Mouse (Mus musculus) limb, embryonic 14.5 days (tissue): ENCODE data around the gene Ppm1a. TPM values are rescaled to one million over a fixed set of nuclear protein-coding genes. Genes with fewer than 3 reads are reported as not detected.

Source experiments
- ATAC-seq: fragments of 200-750 bp; cut with Nextera tagmentation; 2 replicates; pipeline ENCODE4 v1.8.0; 2017; ENCODE audit warnings: low read depth, moderate number of reproducible peaks, moderate TSS enrichment; ENCODE audit not compliant: low FRiP score
- DNase-seq: peaks from one replicate; pipeline ENCODE4 v3.0.0-alpha.2; 2015; ENCODE audit warnings: low spot score
- H3K27ac ChIP-seq: fragments of 300-500 bp; sonication (generic); replicated peaks from 2 replicates; pipeline ENCODE4 v1.5.1; 2014; ENCODE audit warnings: low read depth, mild to moderate bottlenecking, low read length, moderate library complexity, mixed read lengths
- H3K27me3 ChIP-seq: fragments of 300-500 bp; sonication (generic); 2 replicates; pipeline ENCODE4 v1.6.1; 2014; ENCODE audit warnings: low read length, mixed read lengths; ENCODE audit not compliant: control insufficient read depth, insufficient read depth
- H3K36me3 ChIP-seq: fragments of 300-500 bp; sonication (generic); 2 replicates; pipeline ENCODE4 v1.6.1; 2014; ENCODE audit warnings: mild to moderate bottlenecking, low read length, moderate library complexity, mixed read lengths; ENCODE audit not compliant: control insufficient read depth, insufficient read depth
- H3K4me1 ChIP-seq: fragments of 300-500 bp; sonication (generic); 2 replicates; pipeline ENCODE4 v1.6.1; 2014; ENCODE audit warnings: antibody characterized with exemption, low read length, mixed read lengths; ENCODE audit not compliant: control insufficient read depth, insufficient read depth
- H3K4me2 ChIP-seq: fragments of 300-500 bp; sonication (generic); replicated peaks from 2 replicates; pipeline ENCODE4 v1.6.1; 2014; ENCODE audit warnings: low read depth, mild to moderate bottlenecking, low read length, moderate library complexity; ENCODE audit not compliant: severe bottlenecking
- H3K4me3 ChIP-seq: fragments of 300-500 bp; sonication (generic); replicated peaks from 2 replicates; pipeline ENCODE4 v1.5.1; 2014; ENCODE audit warnings: low read length
- H3K9ac ChIP-seq: fragments of 300-500 bp; sonication (generic); 2 replicates; pipeline ENCODE4 v1.6.1; 2014; ENCODE audit warnings: mild to moderate bottlenecking, low read depth, low read length, moderate library complexity; ENCODE audit not compliant: severe bottlenecking
- H3K9me3 ChIP-seq: fragments of 300-500 bp; sonication (generic); 2 replicates; pipeline ENCODE4 v1.6.1; 2016; ENCODE audit warnings: low read length; ENCODE audit not compliant: control insufficient read depth
- POLR2A ChIP-seq: fragments of 200-500 bp; IDR thresholded peaks from 2 replicates; pipeline ENCODE4 v1.8.0; 2012; ENCODE audit warnings: inconsistent platforms, mild to moderate bottlenecking, moderate library complexity, borderline replicate concordance; ENCODE audit not compliant: insufficient read depth, insufficient read length; ENCODE audit errors: extremely low read depth
- WGBS: fragments of 180-500 bp; shearing (Covaris S2); extraction: QIAGEN DNeasy Blood & Tissue Kit; methylation state at CpG from one replicate; pipeline ENCODE4 v1.1.7; 2014; 5-methylcytosine and 5-hydroxymethylcytosine counted together
- polyA plus RNA-seq, 2 experiments: library from polyadenylated mRNA; depleted of rRNA in 1 of 2; stranded (reverse) in 1 of 2; unstranded in 1 of 2; fragments of >200 nt; fragmentation: Nextera tagmentation in 1 of 2; extraction: Ambion mirVana in 1 of 2; gene quantifications; 2 replicates each; pipeline versions ENCODE4 v1.2.1 to v1.2.3; 2012 to 2014

Gene Ppm1a
- polyA plus RNA-seq, 2 experiments, result 77.0 to 84.7 TPM

GRCm38 (mm10) chr12:72749500-72749899, 7.8 kb upstream of the Ppm1a start:
- H3K27me3 ChIP-seq, result no peaks in the 10 kb centered on the region
- DNase-seq, result no peak
- no peaks in the 10 kb centered on the region for H3K36me3 ChIP-seq
- H3K4me3 ChIP-seq, result no peak overlapping the region
- 77% methylated on average over 2 of the region's 2 CpGs for WGBS
- no peak overlapping the region for H3K9ac ChIP-seq
- no peak for ATAC-seq
- H3K4me2 ChIP-seq, result no peak overlapping the region
- H3K4me1 ChIP-seq, result no peaks in the 10 kb centered on the region
- no peak overlapping the region for H3K27ac ChIP-seq
- no peaks in the 10 kb centered on the region for H3K9me3 ChIP-seq
- no peak for TF ChIP-seq POLR2A

- no peak overlapping the region for H3K27ac ChIP-seq
- no peak overlapping the region for H3K4me2 ChIP-seq
- no peaks in the 10 kb centered on the region for H3K4me1 ChIP-seq
- 78% methylated on average over 5 of the region's 5 CpGs for WGBS
- no peak overlapping the region for H3K9ac ChIP-seq
- no peak for DNase-seq
- ATAC-seq, result no peak
- TF ChIP-seq POLR2A, result no peak
- H3K27me3 ChIP-seq, result no peaks in the 10 kb centered on the region
- no peaks in the 10 kb centered on the region for H3K9me3 ChIP-seq
- H3K4me3 ChIP-seq, result no peak overlapping the region
- no peaks in the 10 kb centered on the region for H3K36me3 ChIP-seq
Observed at GRCm38 (mm10) chr12:72750016-72750415, 7.2 kb upstream of the Ppm1a start.

DNA sequence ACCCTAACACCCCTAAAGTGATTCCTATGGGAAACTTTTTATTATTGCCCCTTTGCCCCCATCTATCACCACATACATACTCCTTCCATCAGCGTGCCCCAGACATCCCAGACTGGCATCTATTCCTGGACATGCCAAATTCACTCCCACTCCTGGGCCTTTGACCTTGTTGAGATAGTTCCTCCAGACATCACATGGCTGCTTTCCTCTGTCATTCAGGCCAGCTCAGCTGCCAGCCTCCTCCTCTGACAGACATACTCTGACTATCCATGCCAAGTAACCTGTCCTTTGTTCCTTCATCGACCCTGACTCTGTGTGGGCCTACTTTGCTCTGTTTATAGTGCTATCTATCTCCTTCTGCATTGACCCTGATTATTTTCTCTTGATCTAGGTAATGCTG, 6.6 kb upstream of the Ppm1a start:
- DNase-seq (no peak), ATAC-seq (no peak)
- TF ChIP-seq POLR2A, result no peak
- Histone ChIP-seq H3K4me3 (no peak overlapping the region), H3K9ac (no peak overlapping the region), H3K27ac (no peak overlapping the region), H3K4me2 (no peak overlapping the region), H3K36me3 (no peaks in the 10 kb centered on the region), H3K4me1 (no peaks in the 10 kb centered on the region), H3K27me3 (no peaks in the 10 kb centered on the region), H3K9me3 (no peaks in the 10 kb centered on the region)
- WGBS, result 70% methylated on average over 2 of the region's 2 CpGs

GRCm38 (mm10) chr12:72757596-72757995, 341 bp downstream of the Ppm1a start:
- TF ChIP-seq POLR2A, result no peak
- Histone ChIP-seq H3K4me1 (peaks cover 5% of the 10 kb centered on the region), H3K27me3 (no peaks in the 10 kb centered on the region), H3K9me3 (no peaks in the 10 kb centered on the region), H3K9ac (no peak overlapping the region), H3K36me3 (no peaks in the 10 kb centered on the region), H3K4me3 (no peak overlapping the region), H3K4me2 (no peak overlapping the region), H3K27ac (no peak overlapping the region)
- no peak for DNase-seq
- 9% methylated on average over 1 of the region's 1 CpGs for WGBS
- no peak for ATAC-seq

GRCm38 (mm10) chr12:72759956-72760355, 2.7 kb downstream of the Ppm1a start:
- ATAC-seq (no peak), DNase-seq (no peak)
- Histone ChIP-seq H3K27me3 (no peaks in the 10 kb centered on the region), H3K36me3 (no peaks in the 10 kb centered on the region), H3K4me2 (peak overlapping the region; percentile 72), H3K4me3 (peak overlapping the region; percentile 89), H3K27ac (peak overlapping the region; percentile 98; the same call in 1 of the 2 replicates), H3K4me1 (peaks cover 16% of the 10 kb centered on the region), H3K9ac (peak overlapping the region; percentile 99), H3K9me3 (no peaks in the 10 kb centered on the region)
- no peak for TF ChIP-seq POLR2A
- whole genome bisulfite sequencing, result 13% methylated on average over 7 of the region's 7 CpGs
